Mouse (Mus musculus) splenic B cell, adult 2 months (primary cell): ENCODE results near the gene Lrrc25.

Source experiments
- DNase-seq: peaks from one replicate; pipeline ENCODE4 v3.0.0-alpha.2; 2011; ENCODE audit warnings: low read depth, low spot score
- H3K27me3 ChIP-seq: 2 replicates; pipeline ENCODE4 v1.6.1; 2012; ENCODE audit warnings: mild to moderate bottlenecking, low read length, moderate library complexity, mixed read lengths; ENCODE audit not compliant: control insufficient read depth, poor library complexity, insufficient read depth, severe bottlenecking
- H3K36me3 ChIP-seq: 2 replicates; pipeline ENCODE4 v1.6.1; 2012; ENCODE audit warnings: mild to moderate bottlenecking, low read length, moderate library complexity, mixed read lengths; ENCODE audit not compliant: control insufficient read depth, poor library complexity, insufficient read depth, severe bottlenecking

Gene Lrrc25

DNA sequence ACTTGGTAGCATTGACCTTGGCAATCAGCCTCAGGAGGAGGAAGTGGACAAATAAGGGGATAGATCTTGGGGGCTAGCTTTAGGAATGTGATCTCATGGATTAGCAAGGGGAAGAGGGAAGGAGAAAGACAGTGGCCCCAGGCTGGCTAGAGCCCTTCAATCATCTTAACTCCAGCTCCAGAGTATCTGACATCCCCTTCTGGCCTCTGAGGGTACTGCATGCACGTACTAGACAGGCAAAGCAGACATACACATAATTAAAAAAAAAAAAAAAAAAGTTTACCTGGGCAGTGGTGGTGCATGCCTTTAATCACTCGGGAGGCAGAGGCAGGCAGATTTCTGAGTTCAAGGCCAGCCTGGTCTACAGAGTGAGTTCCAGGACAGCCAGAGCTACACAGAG, 28.1 kb downstream of the Lrrc25 start:
- H3K36me3 ChIP-seq, result no peaks in the 10 kb centered on the region
- DNase-seq, result peak; percentile 60
- no peaks in the 10 kb centered on the region for H3K27me3 ChIP-seq

DNA sequence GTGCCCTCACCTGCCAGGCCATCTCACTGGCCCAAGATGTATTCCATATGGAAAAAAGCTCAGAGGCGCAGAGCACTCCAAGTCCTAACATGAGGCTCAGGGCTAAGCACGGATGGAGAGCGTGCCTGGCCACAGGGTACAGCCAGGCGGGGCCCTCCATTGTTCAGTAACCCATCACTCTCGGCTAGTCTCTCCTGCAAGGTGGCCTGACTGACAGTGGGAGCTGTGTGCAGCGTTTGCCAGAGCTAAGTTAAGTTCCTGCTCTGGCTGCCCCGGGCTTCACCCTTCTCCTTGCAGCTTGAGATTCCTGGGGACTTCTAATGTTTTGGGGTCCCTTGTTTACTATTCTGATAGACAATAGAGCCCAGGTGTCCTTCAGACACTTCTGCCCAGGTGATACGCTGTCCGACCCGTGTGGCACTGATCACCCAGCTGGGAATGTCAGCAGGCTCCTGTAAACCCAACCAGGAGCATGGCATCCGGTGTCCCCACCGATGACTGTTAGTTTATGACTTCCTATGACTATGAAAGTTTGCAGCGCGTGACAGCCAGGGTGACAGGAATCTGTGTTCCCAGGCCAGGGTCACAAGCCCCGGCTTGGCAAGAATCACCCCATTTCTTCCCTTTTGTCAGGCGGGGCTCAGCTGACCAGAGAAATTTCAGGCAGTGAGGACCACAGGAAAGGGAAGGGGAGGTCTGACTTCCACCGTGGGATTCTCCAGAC, 29.7 kb downstream of the Lrrc25 start:
- no peak for DNase-seq
- H3K27me3 ChIP-seq, result no peaks in the 10 kb centered on the region
- no peaks in the 10 kb centered on the region; the same call in 1 of the 2 replicates for H3K36me3 ChIP-seq

DNA sequence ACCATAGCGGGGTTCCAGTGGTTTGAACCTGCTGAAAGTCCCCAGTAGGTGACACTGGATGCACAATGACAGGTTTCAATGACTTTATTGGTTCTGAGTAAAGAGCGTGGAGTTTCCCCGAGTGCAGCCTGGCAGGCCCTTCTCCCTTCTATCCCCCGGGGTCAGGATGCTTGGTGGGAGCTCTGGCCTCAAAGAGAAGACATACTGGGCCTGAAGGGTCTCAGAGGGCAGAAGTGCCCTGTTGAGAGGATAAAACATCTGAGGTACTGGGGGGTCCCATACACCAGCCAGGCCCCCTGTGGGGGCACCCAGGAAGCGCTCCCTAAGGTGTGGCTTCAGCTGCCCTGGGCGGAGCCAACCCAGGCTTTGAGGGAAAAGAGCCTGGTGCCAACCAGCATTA, 30.4 kb downstream of the Lrrc25 start:
- DNase-seq, result no peak

DNA sequence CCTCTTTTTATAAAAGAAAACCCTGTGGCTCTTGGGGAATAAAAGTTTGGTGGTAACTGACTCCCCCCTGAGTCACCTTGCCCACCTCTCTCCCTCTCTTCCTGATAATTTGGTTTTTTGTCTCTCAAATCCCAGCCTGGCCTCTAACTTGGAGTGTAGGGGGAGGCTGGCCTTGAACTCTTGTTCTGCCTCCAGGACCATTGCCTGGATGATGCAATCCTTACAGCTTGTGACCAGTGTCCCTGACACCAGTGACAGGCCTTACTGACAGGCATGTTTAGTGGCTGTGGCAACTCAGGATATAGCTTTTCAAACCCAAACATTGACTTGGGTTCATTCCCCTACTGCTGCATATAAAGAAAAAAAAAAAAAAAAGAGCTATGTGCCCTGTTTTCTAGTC, 30.8 kb downstream of the Lrrc25 start:
- no peaks in the 10 kb centered on the region for H3K27me3 ChIP-seq
- no peaks in the 10 kb centered on the region; the same call in 1 of the 2 replicates for H3K36me3 ChIP-seq
- no peak for DNase-seq

More for the DNA sequence above, 30.4 kb downstream of the Lrrc25 start:
- Histone ChIP-seq H3K36me3 (no peaks in the 10 kb centered on the region; the same call in 1 of the 2 replicates), H3K27me3 (no peaks in the 10 kb centered on the region)

DNA sequence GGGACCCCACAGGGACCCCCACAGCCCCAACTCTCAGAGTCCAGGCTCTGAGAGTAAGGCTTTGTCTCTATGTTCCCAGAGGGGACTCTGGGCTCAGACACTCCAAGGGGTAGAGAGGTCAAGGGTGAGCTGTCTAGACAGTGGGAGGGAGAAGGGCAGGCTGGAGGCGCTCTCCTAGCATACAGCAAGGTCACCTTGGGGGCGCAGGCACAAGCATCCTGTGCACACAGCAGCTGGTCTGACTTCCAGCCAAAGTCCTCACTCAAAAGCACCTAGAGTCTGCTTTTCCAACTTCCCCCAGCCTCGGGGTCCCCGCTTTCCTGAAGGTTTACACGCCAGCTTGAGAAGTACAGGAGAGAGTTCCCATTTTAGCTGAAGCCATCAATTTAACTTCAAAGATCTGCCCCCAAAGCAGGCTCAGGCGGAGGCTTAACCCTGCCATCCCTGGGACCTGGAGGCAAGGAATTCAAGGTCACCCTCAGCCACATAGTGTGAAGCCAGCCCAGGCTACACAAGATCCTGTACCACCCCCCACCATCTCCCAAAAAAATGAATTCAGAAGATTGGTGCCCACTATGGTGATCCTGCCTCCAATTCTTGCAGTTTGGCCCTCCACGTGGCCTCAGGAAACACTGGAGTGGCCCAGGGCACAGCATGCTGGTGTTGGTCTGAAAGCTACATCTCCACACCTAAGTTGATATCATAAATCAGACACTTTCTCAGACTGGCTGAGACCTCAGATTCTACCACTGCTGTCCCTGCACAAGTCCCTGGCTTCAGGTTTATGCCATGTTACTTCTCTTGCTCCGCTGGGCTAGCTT, 31.6 kb downstream of the Lrrc25 start:
- H3K27me3 ChIP-seq, result no peaks in the 10 kb centered on the region
- DNase-seq, result no peak
- no peaks in the 10 kb centered on the region; the same call in 1 of the 2 replicates for H3K36me3 ChIP-seq

DNA sequence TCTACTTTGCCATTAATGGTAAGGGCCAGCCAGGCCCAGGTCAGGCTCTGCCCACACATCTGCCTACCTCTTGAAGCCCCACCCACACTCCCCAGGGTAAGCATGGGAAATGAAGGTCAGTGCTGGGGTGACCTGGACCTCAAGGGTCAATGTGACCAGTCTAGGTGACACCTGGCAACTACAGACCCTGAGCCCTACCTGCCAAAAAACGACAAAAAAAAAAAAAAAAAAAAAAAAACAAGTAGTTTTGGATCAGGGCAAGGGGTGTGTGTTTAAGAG, 32.1 kb downstream of the Lrrc25 start:
- H3K36me3 ChIP-seq, result no peaks in the 10 kb centered on the region; the same call in 1 of the 2 replicates
- H3K27me3 ChIP-seq, result no peaks in the 10 kb centered on the region
- no peak for DNase-seq

DNA sequence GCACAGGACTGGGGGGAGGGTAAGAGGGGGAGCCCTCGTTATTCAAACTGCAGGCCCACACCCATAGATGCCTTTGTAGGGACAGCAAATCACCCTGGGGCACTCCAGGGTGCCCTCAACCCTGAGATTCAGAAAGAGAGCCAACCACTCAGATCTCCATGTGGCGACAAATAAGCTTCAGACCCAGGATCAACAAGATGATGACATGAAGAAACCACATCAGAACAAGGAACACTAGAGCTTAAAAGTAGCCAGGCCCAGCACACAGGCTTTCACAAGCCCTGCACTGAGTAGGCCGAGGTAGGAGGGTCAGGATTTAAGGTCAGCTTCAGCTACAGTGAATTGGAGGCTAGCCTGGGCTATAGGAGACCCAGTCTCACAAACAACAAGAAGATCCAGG, 33.0 kb downstream of the Lrrc25 start:
- Histone ChIP-seq H3K36me3 (no peaks in the 10 kb centered on the region; the same call in 1 of the 2 replicates), H3K27me3 (no peaks in the 10 kb centered on the region)
- DNase-seq, result no peak

DNA sequence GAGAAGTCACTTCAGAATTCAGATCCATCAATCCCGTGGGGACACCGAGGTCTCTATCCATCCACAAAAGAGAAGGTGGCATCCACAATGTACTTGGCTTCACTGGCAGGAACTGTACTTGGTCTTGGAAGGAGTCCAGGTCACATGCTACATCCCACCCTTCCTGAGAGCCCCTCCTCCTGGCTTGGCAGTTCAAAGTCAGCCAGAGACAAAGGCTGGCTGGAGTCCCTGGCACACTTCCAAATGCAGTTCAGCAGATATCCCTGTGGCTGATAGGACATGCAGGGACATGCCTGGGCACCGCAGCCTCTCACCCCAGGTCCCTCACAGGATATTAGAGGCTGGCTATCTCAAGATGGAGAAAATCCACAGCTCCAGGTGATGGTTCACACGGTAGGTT, 33.4 kb downstream of the Lrrc25 start:
- H3K27me3 ChIP-seq, result no peaks in the 10 kb centered on the region
- DNase-seq, result no peak
- H3K36me3 ChIP-seq, result no peaks in the 10 kb centered on the region; the same call in 1 of the 2 replicates

DNA sequence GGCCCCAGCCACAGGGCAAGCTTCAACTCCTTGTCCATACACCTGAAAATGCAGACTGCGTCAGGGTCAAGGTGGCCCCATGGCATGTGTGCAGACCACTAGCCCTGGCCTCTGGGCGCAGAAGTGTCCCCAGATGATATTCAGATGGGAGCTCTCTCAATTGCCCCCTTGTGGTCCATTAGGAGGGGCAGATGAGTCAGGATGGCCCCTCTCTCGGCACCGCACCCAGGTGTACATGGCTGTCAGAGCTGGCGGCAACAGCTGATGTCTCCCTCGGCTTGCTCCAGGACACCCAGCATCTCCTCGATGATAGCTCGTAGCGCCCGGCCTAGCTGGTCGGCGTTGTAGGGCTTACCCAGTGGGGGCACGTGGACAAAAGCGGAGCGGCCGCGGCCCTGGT, 34.4 kb downstream of the Lrrc25 start:
- no peak for DNase-seq
- Histone ChIP-seq H3K27me3 (no peaks in the 10 kb centered on the region), H3K36me3 (no peaks in the 10 kb centered on the region; the same call in 1 of the 2 replicates)

DNA sequence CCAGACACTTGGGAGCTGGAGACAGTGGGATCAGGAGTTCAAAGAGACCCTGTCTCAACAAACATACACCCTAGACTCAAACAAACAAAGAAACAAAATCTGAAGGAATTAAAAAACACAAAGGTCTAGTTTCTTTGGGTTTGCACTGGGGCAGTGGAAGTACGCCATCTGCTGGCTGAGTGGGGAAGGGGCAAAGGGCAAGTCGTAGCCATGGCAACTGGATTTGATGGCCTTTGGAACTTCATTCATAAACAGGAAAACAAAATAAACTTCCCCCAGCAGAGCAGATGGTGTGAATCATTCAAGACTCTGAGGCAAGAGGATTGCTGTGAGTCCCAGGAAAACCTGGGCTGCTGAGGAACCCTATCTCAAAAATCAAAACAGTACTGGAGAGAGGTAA, 37.3 kb downstream of the Lrrc25 start:
- peak; percentile 87 for DNase-seq
- Histone ChIP-seq H3K36me3 (no peaks in the 10 kb centered on the region; the same call in 1 of the 2 replicates), H3K27me3 (no peaks in the 10 kb centered on the region)

DNA sequence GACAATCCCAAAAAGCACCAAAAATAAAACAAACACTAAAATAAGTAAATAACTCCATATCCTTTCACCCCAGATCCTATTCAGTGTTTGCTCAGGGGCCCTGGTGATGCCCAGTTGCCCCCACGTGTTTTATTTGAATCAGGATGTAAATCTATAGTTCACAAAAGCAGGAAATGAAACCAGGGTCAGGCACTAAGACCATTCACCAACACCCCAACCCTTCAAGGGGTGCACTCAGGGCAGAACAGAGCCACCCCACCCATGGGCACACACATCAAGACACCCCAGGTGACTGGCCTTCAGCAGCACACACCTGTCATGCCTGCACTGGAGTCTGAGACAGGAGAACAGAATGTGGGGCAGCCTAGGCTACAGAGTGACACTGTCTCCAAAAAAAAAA, 38.2 kb downstream of the Lrrc25 start:
- peak; percentile 82 for DNase-seq
- Histone ChIP-seq H3K27me3 (no peaks in the 10 kb centered on the region), H3K36me3 (no peaks in the 10 kb centered on the region; the same call in 1 of the 2 replicates)

DNA sequence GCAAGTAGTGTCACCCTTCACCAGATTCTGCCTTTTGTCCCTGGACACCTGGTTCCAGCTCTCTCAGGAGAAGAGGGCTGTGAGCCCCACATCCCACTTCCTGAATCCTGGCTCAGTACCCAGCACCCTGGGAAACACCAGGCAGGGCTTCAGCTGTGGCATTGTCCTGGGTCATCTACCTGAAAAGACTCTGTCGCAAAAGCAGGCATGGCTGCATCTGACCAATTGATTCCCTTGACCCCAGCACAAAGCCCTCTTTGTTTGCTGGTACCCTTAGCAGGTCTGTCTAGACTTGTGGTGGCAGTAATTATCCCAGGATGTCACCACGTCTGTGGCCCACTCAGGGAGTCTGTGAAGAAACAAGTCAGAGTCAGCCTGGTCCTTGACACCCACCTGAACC, 39.5 kb downstream of the Lrrc25 start:
- Histone ChIP-seq H3K27me3 (no peaks in the 10 kb centered on the region), H3K36me3 (no peaks in the 10 kb centered on the region)
- no peak for DNase-seq

DNA sequence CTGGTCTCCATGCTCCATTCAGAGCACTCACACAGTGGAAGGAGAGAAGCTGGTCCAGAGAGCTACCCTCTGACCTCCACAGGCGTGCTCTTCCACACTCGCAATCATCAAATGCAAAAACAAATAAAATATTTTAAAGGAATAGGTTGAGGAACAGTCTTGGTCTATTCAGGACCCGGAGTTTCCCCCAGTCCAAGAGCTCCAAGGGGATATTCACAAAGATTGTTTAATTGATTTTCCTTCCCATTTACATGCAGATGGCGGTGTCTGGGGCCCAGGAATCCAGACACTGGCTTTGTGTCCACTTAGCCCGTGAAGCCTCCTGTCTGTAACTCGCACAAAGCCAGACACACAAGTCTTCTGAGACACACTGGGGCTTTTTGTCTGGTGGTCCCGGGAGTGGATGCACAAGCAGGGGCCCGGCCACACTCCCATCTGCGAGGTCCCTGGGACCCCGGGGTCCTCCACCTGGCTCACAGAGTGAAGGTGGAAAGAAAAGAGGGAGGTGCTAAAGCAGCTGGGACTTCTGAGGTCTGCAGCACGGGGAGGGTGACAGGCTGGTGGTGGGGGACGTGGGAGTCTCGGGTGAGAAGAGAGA, 40.3 kb downstream of the Lrrc25 start:
- no peak for DNase-seq
- Histone ChIP-seq H3K27me3 (no peaks in the 10 kb centered on the region), H3K36me3 (no peaks in the 10 kb centered on the region)

DNA sequence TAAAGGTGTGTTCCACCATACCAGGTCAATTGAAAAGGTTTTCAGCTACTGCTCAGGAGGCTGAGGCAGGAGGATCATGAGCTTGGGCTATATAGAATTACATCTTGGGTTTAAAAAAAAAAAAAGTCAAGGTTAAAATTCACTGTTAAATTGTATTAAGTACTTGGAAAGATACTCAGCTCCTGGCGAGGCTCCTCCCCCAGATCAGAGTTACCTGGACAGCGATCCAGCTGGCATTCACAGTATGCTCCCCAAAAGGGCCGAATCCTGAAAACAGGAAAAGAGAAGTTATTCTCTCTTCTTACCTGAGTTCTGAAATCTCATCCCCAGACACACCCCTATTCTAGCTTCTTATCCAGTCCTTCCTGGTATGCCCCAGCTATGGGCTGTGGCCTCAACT, 41.3 kb downstream of the Lrrc25 start:
- H3K36me3 ChIP-seq, result no peaks in the 10 kb centered on the region
- no peak for DNase-seq

DNA sequence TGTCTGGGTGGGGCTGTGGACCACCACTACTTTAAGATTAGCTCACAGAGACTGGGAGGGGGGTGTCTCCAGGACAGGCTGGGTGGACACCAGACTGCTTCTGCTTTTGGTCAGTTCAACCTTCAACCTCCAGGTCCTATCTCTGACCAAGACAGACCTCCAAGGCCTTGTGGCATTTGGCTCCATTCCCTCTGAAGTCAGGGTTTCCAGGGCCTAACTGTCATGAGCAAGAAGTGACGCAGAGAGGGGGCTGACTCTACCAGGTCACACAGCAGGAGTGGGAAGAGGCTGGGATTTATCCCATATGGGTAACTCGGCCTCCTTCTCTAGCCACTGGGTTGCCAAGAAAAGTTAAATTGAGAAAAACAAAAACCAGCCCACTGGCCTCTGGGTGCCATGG, 41.8 kb downstream of the Lrrc25 start:
- no peak for DNase-seq
- H3K36me3 ChIP-seq, result no peaks in the 10 kb centered on the region
- H3K27me3 ChIP-seq, result no peaks in the 10 kb centered on the region

More for the DNA sequence above, 41.3 kb downstream of the Lrrc25 start:
- H3K27me3 ChIP-seq, result no peaks in the 10 kb centered on the region
